21 mouse cellular contexts compared by ENCODE assay signal in genomic region chr2:121879506-121879905, GRCm38 (mm10). TPM values are rescaled to one million over a fixed set of nuclear protein-coding genes. Genes with fewer than 3 reads are reported as not detected.
A peak's percentile ranks its signal among the peaks of the same experiment; 100 is the strongest.
DNase-seq lines count a peak whose midpoint lies in the region; ATAC-seq lines count a peak whose summit lies in the region.
"Had no signal": no experiment of that assay in that cellular context is flagged by ENCODE, and none has a peak within 500 bp of the region (broad histone marks: within the 10 kb centered on the region; RNA-seq: fewer than 3 reads in every experiment).

No protein-coding gene starts in this region.

- H3K27ac ChIP-seq in midbrain, embryonic 11.5 days (ENCODE audit: low read depth, low read length), result no peak overlapping the region
- H3K27ac ChIP-seq in midbrain, embryonic 14.5 days (replicated peaks; ENCODE audit: low read depth, low read length), result no peak overlapping the region

- 83% methylated on average over 1 of the region's 1 CpGs for WGBS in midbrain, embryonic 11.5 days
- 69% methylated on average over 1 of the region's 1 CpGs for WGBS in midbrain, embryonic 14.5 days

- H3K9ac ChIP-seq in midbrain, embryonic 11.5 days (ENCODE audit: low read length), result no peak overlapping the region
- H3K9ac ChIP-seq in midbrain, embryonic 14.5 days (replicated peaks; ENCODE audit: low read length), result no peak overlapping the region

- no peaks in the 10 kb centered on the region for H3K4me1 ChIP-seq in midbrain, embryonic 11.5 days (ENCODE audit: control insufficient read depth, insufficient read depth, low read length)
- no peaks in the 10 kb centered on the region for H3K4me1 ChIP-seq in midbrain, embryonic 14.5 days (ENCODE audit: control insufficient read depth, insufficient read depth, low read length)

- no peak overlapping the region for H3K4me3 ChIP-seq in midbrain, embryonic 11.5 days (ENCODE audit: low read depth, low read length)
- H3K4me3 ChIP-seq in midbrain, embryonic 14.5 days (replicated peaks; ENCODE audit: low read depth, low read length), result no peak overlapping the region

- no peak for ATAC-seq in midbrain, embryonic 11.5 days (ENCODE audit: low FRiP score)
- ATAC-seq in midbrain, embryonic 14.5 days (ENCODE audit: low FRiP score, low TSS enrichment), result no peak
- ATAC-seq: activated CD4-positive, CD25-positive, alpha-beta regulatory T cell, adult 4 months; CD4-positive, CD25-positive, alpha-beta regulatory T cell, adult 4 months; Patski had no signal

- no peaks in the 10 kb centered on the region for H3K36me3 ChIP-seq in midbrain, embryonic 11.5 days (ENCODE audit: control insufficient read depth, insufficient read depth, low read length)
- H3K36me3 ChIP-seq in midbrain, embryonic 14.5 days (ENCODE audit: control insufficient read depth, insufficient read depth, low read length), result no peaks in the 10 kb centered on the region

- H3K9me3 ChIP-seq in midbrain, embryonic 11.5 days (ENCODE audit: control insufficient read depth, low read length), result no peaks in the 10 kb centered on the region
- no peaks in the 10 kb centered on the region for H3K9me3 ChIP-seq in midbrain, embryonic 14.5 days (ENCODE audit: control insufficient read depth, low read length)
- H3K9me3 ChIP-seq: G1E had no signal

- no peak overlapping the region for H3K4me2 ChIP-seq in midbrain, embryonic 11.5 days
- H3K4me2 ChIP-seq in midbrain, embryonic 14.5 days (ENCODE audit: low read length), result no peak overlapping the region

- peak; percentile 59 for DNase-seq in midbrain, embryonic 11.5 days (ENCODE audit: low spot score, missing footprints)
- no peak for DNase-seq in midbrain, embryonic 14.5 days
- peak; percentile 52 for DNase-seq in retina, embryonic 14.5 days (ENCODE audit: low spot score)
- peak; percentile 74 for DNase-seq in retina, postnatal 1 day
- no peak for DNase-seq in kidney, postnatal 4 days
- DNase-seq in urinary bladder, postnatal 4 days (ENCODE audit: low spot score in 2 of 2), result no peak
- DNase-seq: adrenal gland, adult 2 months; adrenal gland, adult 8-10 months; adrenal gland, postnatal 10 days; adrenal gland, postnatal 14 days; adrenal gland, postnatal 25 days; adrenal gland, postnatal 36 days; B cell, adult 2 months; cerebellum, adult 11 months; cerebellum, adult 11-12 months; cerebellum, adult 18-20 months had no signal

- no peaks in the 10 kb centered on the region for H3K27me3 ChIP-seq in midbrain, embryonic 11.5 days (ENCODE audit: control insufficient read depth, insufficient read depth, low read length)
- H3K27me3 ChIP-seq in midbrain, embryonic 14.5 days (ENCODE audit: control insufficient read depth, insufficient read depth, low read length), result peaks cover 2% of the 10 kb centered on the region; the same call in 1 of the 2 replicates
- H3K27me3 ChIP-seq: CH12.LX, Patski had no signal

RNA-seq across cellular contexts. Expression of gene Casc4, which starts 12.7 kb away (rescaled TPM):
- 17.2 and 22.4 TPM in 2 replicates for polyA plus RNA-seq in midbrain, embryonic 11.5 days (2014; fragmentation: Nextera tagmentation; extraction: Ambion mirVana)
- 26.6 and 26.7 TPM in 2 replicates for polyA plus RNA-seq in midbrain, embryonic 14.5 days (2014; fragmentation: Nextera tagmentation; extraction: Ambion mirVana)

Comparison
In these comparisons a context has a peak if more than half of its experiments do, and no peak if none do; other contexts are left out.
1. DNase-seq: peak in midbrain, embryonic 11.5 days (single experiment), retina, embryonic 14.5 days (single experiment) and retina, postnatal 1 day (single experiment); none in midbrain, embryonic 14.5 days (single experiment), kidney, postnatal 4 days (0 of 2) and urinary bladder, postnatal 4 days (0 of 2).